Mouse (Mus musculus): Measurements from ENCODE around the gene Rab42. TPM values are rescaled to one million over a fixed set of nuclear protein-coding genes. Genes with fewer than 3 reads are reported as not detected.
"Not testable (repeated sequence)": the region's sequence is repeated elsewhere in the genome, so short reads cannot be mapped to it uniquely, and the experiment has no call there.

Rab42 gene
- polyA plus RNA-seq, 1 experiment from 2014 or later, result 3.0 TPM

- Histone ChIP-seq H3K4me3 (ENCODE audit: low read depth, low read length) (peak overlapping the region; percentile 71), H3K4me2 (ENCODE audit: low read depth, low read length) (peak overlapping the region; percentile 72), H3K9ac (replicated peaks; ENCODE audit: low read depth, low read length) (peak overlapping the region; percentile 98), H3K9me3 (ENCODE audit: control insufficient read depth, low read length) (no peaks in the 10 kb centered on the region), H3K4me1 (ENCODE audit: control insufficient read depth, insufficient read depth, low read length) (peaks cover 9% of the 10 kb centered on the region), H3K36me3 (ENCODE audit: control insufficient read depth, insufficient read depth, low read length) (peaks cover 30% of the 10 kb centered on the region; the same call in 1 of the 2 replicates), H3K27ac (ENCODE audit: low read depth, low read length) (peak overlapping the region; percentile 95), H3K27me3 (ENCODE audit: control insufficient read depth, insufficient read depth, low read length) (no peaks in the 10 kb centered on the region)
- under 1% methylated on average over 41 of the region's 41 CpGs for WGBS
- peak; percentile 94 for ATAC-seq (ENCODE audit: low read depth)
These were observed 5.4 kb upstream of the Rab42 start for GRCm38 (mm10) chr4:132308437-132309139.

GRCm38 (mm10) chr4:132306004-132306403, 2.8 kb upstream of the Rab42 start:
- Histone ChIP-seq H3K36me3 (ENCODE audit: control insufficient read depth, insufficient read depth, low read length) (peaks cover 12% of the 10 kb centered on the region; the same call in 1 of the 2 replicates), H3K9me3 (ENCODE audit: control insufficient read depth, low read length) (no peaks in the 10 kb centered on the region), H3K4me1 (ENCODE audit: control insufficient read depth, insufficient read depth, low read length) (peaks cover 9% of the 10 kb centered on the region), H3K4me2 (ENCODE audit: low read depth, low read length) (no peak overlapping the region), H3K27ac (ENCODE audit: low read depth, low read length) (no peak overlapping the region), H3K27me3 (ENCODE audit: control insufficient read depth, insufficient read depth, low read length) (no peaks in the 10 kb centered on the region), H3K4me3 (ENCODE audit: low read depth, low read length) (no peak overlapping the region), H3K9ac (replicated peaks; ENCODE audit: low read depth, low read length) (no peak overlapping the region)
- no peak for ATAC-seq (ENCODE audit: low read depth)
- 68% methylated on average over 6 of the region's 6 CpGs for WGBS

- 90% methylated on average over 8 of the region's 8 CpGs for WGBS
These were observed 2.1 kb upstream of the Rab42 start for GRCm38 (mm10) chr4:132305276-132305675.

GRCm38 (mm10) chr4:132303484-132303883, 299 bp upstream of the Rab42 start:
- 51% methylated on average over 6 of the region's 6 CpGs for WGBS
- not testable (repeated sequence) for H3K36me3 ChIP-seq (ENCODE audit: control insufficient read depth, insufficient read depth, low read length); H3K9me3 ChIP-seq (ENCODE audit: control insufficient read depth, low read length); H3K27ac ChIP-seq (ENCODE audit: low read depth, low read length); H3K27me3 ChIP-seq (ENCODE audit: control insufficient read depth, insufficient read depth, low read length); ATAC-seq (ENCODE audit: low read depth); H3K4me1 ChIP-seq (ENCODE audit: control insufficient read depth, insufficient read depth, low read length)
- Histone ChIP-seq H3K4me2 (ENCODE audit: low read depth, low read length) (peak overlapping the region; percentile 58), H3K9ac (replicated peaks; ENCODE audit: low read depth, low read length) (peak overlapping the region; percentile 48; the same call in 1 of the 2 replicates), H3K4me3 (ENCODE audit: low read depth, low read length) (peak overlapping the region; percentile 32)

More at GRCm38 (mm10) chr4:132305276-132305675, 2.1 kb upstream of the Rab42 start:
- H3K9ac ChIP-seq (replicated peaks; ENCODE audit: low read depth, low read length), result no peak overlapping the region
- no peaks in the 10 kb centered on the region for H3K27me3 ChIP-seq (ENCODE audit: control insufficient read depth, insufficient read depth, low read length)
- peaks cover 6% of the 10 kb centered on the region for H3K4me1 ChIP-seq (ENCODE audit: control insufficient read depth, insufficient read depth, low read length)
- H3K4me3 ChIP-seq (ENCODE audit: low read depth, low read length), result no peak overlapping the region
- no peak for ATAC-seq (ENCODE audit: low read depth)
- H3K4me2 ChIP-seq (ENCODE audit: low read depth, low read length), result no peak overlapping the region
- no peaks in the 10 kb centered on the region for H3K9me3 ChIP-seq (ENCODE audit: control insufficient read depth, low read length)
- H3K27ac ChIP-seq (ENCODE audit: low read depth, low read length), result no peak overlapping the region
- peaks cover 5% of the 10 kb centered on the region; the same call in 1 of the 2 replicates for H3K36me3 ChIP-seq (ENCODE audit: control insufficient read depth, insufficient read depth, low read length)

GRCm38 (mm10) chr4:132301965-132302938, 933 bp downstream of the Rab42 start:
- no peak overlapping the region for H3K27ac ChIP-seq (ENCODE audit: low read depth, low read length)
- peak overlapping the region; percentile 48 for H3K9ac ChIP-seq (replicated peaks; ENCODE audit: low read depth, low read length)
- H3K9me3 ChIP-seq (ENCODE audit: control insufficient read depth, low read length), result no peaks in the 10 kb centered on the region
- H3K4me3 ChIP-seq (ENCODE audit: low read depth, low read length), result peak overlapping the region; percentile 32
- WGBS, result 62% methylated on average over 16 of the region's 16 CpGs
- H3K4me1 ChIP-seq (ENCODE audit: control insufficient read depth, insufficient read depth, low read length), result no peaks in the 10 kb centered on the region
- ATAC-seq (ENCODE audit: low read depth), result 0 out of 2 replicates have a peak, but pooled peaks have one; percentile 10
- no peaks in the 10 kb centered on the region for H3K27me3 ChIP-seq (ENCODE audit: control insufficient read depth, insufficient read depth, low read length)
- peak overlapping the region; percentile 58 for H3K4me2 ChIP-seq (ENCODE audit: low read depth, low read length)
- no peaks in the 10 kb centered on the region for H3K36me3 ChIP-seq (ENCODE audit: control insufficient read depth, insufficient read depth, low read length)

- WGBS, result 88% methylated on average over 6 of the region's 6 CpGs
- Histone ChIP-seq H3K9ac (replicated peaks; ENCODE audit: low read depth, low read length) (no peak overlapping the region), H3K36me3 (ENCODE audit: control insufficient read depth, insufficient read depth, low read length) (no peaks in the 10 kb centered on the region), H3K9me3 (ENCODE audit: control insufficient read depth, low read length) (no peaks in the 10 kb centered on the region), H3K27ac (ENCODE audit: low read depth, low read length) (no peak overlapping the region), H3K4me2 (ENCODE audit: low read depth, low read length) (no peak overlapping the region), H3K4me3 (ENCODE audit: low read depth, low read length) (no peak overlapping the region), H3K4me1 (ENCODE audit: control insufficient read depth, insufficient read depth, low read length) (no peaks in the 10 kb centered on the region), H3K27me3 (ENCODE audit: control insufficient read depth, insufficient read depth, low read length) (no peaks in the 10 kb centered on the region)
- ATAC-seq (ENCODE audit: low read depth), result no peak
These were observed 1.7 kb downstream of the Rab42 start for GRCm38 (mm10) chr4:132301486-132301885.

- H3K9me3 ChIP-seq (ENCODE audit: control insufficient read depth, low read length), result no peaks in the 10 kb centered on the region
- H3K4me3 ChIP-seq (ENCODE audit: low read depth, low read length), result no peak overlapping the region
- H3K27me3 ChIP-seq (ENCODE audit: control insufficient read depth, insufficient read depth, low read length), result no peaks in the 10 kb centered on the region
- no peak overlapping the region for H3K9ac ChIP-seq (replicated peaks; ENCODE audit: low read depth, low read length)
- 88% methylated on average over 1 of the region's 1 CpGs for WGBS
- no peak for ATAC-seq (ENCODE audit: low read depth)
- H3K36me3 ChIP-seq (ENCODE audit: control insufficient read depth, insufficient read depth, low read length), result no peaks in the 10 kb centered on the region
- H3K4me2 ChIP-seq (ENCODE audit: low read depth, low read length), result no peak overlapping the region
- H3K27ac ChIP-seq (ENCODE audit: low read depth, low read length), result no peak overlapping the region
- H3K4me1 ChIP-seq (ENCODE audit: control insufficient read depth, insufficient read depth, low read length), result no peaks in the 10 kb centered on the region
These were observed 3.3 kb downstream of the Rab42 start for GRCm38 (mm10) chr4:132299849-132300248.

GRCm38 (mm10) chr4:132295696-132296390, 7.3 kb downstream of the Rab42 start:
- no peak overlapping the region for H3K9ac ChIP-seq (replicated peaks; ENCODE audit: low read depth, low read length)
- peaks cover 9% of the 10 kb centered on the region; the same call in 1 of the 2 replicates for H3K36me3 ChIP-seq (ENCODE audit: control insufficient read depth, insufficient read depth, low read length)
- H3K27ac ChIP-seq (ENCODE audit: low read depth, low read length), result no peak overlapping the region
- no peak overlapping the region for H3K4me2 ChIP-seq (ENCODE audit: low read depth, low read length)
- H3K9me3 ChIP-seq (ENCODE audit: control insufficient read depth, low read length), result no peaks in the 10 kb centered on the region
- H3K27me3 ChIP-seq (ENCODE audit: control insufficient read depth, insufficient read depth, low read length), result no peaks in the 10 kb centered on the region
- 39% methylated on average over 8 of the region's 8 CpGs for WGBS
- no peak for ATAC-seq (ENCODE audit: low read depth)
- H3K4me3 ChIP-seq (ENCODE audit: low read depth, low read length), result no peak overlapping the region
- no peaks in the 10 kb centered on the region for H3K4me1 ChIP-seq (ENCODE audit: control insufficient read depth, insufficient read depth, low read length)

All from neural tube, embryonic 14.5 days (tissue).